Mouse (Mus musculus): ENCODE data around the gene Plekhg1.

GRCm38 (mm10) chr10:3996170-3996876 is 256.2 kb downstream of the Plekhg1 start:
- TF ChIP-seq GATA1 (IDR thresholded peaks at IDR 0.05; ENCODE audit: borderline replicate concordance, low read length): no peak
- no peak for TF ChIP-seq FLI1 (IDR thresholded peaks at IDR 0.05; ENCODE audit: low read length)

Measured in megakaryocyte, embryonic 14.5 days (primary cell).